Mouse (Mus musculus) layer of hippocampus, adult 9-11 months (tissue): ENCODE results near the gene Gm9195.
A peak's percentile ranks its signal among the peaks of the same experiment; 100 is the strongest.

Source experiments
- DNase-seq: peaks from one replicate; pipeline ENCODE4 v3.0.0; 2022

The Gm9195 gene

DNA sequence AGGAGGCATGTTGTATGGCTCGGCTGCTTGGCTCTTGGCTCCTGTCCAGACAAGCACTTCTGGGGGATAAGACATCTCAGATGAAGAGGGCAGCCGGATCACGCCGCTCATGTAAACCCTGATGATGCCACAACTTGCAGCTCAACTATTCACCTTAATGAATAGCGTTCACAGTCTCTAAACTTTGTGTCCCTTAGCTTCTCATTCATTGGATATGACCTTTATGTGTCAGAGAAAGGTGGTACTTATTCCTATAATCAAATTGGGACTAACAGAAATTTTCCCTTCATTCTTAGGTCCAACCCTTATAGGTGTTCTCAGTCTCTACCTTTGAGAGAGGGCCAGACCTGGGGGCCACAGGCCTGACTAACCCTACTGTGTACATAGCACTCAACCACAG, at the start of gene Gm9195:
TSS of gene Gm9195 (minus strand) at position 101 of the 400 bp plus-strand sequence.
- no peak for DNase-seq

DNA sequence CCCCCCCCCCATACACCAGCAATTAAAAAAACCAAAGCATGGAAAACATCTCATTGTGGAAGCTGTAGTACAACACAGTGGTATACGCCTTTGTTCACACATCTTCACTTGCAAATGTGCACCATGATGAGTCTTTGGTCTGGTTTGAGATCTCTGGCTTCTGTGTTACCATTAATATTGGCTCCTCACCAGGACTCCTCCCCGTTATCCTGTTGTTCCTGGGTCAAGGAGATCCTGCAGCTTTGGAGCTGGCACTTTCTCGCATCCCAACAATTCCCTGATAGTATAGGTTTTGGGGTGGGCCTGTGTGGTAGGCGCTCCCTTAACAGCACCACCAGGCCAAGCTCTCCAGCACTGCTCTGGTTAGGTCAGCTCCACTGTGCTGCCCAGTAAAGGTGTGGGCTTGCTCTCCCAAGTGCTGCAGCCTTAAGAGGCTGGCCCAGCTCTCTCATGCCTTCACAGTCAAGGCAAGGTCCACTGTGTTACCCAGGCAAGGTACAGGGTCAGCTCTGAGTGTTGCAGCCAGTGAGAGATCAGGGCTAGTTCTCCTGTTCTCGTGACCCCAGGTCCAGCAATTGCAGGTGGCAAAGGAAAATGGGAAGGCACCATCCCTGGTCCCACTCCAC, 44.9 kb upstream of the Gm9195 start:
- DNase-seq, result no peak

DNA sequence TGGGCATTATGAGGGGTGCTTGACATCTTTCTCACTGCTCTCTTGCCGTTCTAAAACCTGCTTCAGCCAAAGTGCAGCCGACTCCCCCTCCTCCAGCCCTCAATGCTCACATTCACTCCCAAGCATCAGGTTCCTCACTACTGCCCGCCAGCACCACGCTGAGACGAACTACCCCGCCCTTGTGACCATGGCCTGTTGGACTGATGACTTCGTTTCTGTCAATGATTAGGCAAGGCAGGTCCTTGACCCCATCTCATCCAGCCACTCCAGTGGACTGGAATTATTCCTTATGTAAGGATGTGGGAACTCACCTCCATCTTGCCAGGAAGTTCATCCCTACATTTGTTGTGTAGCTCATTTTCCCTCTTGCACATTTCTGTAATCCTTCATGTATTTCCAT, 42.2 kb upstream of the Gm9195 start:
- DNase-seq, result no peak

DNA sequence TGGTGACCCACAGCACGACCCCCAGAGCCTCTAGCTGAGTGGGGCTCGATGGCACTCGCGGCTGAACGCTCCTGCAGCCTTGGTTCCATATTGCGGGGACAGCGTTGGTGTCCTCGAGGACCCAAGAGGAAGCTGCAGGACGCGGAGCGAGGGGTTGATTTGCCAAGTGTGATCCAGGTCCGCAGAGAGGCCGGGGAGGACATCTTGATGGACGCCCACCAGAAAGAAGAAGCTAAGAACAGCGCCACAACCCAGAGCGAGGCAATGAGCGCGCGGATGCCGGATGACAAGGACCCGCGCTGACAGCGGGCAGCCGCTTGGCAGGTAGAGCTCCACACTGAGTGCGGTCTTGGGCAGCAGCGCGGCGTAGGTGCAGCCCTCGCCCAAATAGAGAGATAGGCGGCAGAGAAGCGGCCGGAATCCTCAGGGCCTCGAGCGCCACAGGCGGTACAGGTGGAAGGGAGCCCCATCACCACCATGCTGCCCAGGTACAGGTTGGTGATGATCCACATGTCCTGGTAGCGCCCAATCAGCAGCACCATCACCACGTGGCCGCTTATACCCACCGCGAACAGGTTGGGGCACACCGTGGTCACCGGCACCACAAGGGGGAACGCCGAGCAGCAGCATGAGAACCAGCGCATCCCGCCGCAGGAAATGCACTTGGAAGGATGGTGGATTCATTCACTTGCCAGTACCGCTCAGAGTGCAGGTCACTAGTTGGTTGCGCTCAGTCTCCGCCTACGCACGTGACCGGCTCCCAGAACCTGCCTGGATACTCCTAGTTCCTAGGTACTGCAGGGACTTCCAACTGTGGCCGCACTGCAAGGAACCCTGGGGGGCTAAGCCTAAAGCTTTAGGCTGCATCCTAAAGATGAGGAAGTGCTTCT, 40.6 kb upstream of the Gm9195 start:
- DNase-seq, result no peak

DNA sequence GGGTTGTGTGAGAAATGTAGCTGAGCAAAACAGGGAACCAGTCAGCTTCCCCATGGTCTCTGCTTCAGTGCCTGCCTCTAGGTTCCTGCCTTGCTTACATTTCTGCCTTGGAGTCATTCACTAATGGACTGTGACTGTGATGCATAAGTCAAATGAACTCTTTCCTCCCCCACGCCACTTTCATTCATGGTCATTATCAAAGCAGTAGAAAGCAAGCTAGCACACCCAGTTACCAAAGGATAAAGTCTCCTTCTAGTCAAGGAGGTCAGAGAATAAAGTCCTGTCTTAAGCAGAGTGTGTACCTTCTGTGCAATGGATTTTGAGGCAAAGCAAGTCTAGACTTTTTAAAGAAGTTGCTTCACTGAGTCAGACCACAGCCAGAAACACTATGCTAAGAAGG, 35.5 kb upstream of the Gm9195 start:
- no peak for DNase-seq

DNA sequence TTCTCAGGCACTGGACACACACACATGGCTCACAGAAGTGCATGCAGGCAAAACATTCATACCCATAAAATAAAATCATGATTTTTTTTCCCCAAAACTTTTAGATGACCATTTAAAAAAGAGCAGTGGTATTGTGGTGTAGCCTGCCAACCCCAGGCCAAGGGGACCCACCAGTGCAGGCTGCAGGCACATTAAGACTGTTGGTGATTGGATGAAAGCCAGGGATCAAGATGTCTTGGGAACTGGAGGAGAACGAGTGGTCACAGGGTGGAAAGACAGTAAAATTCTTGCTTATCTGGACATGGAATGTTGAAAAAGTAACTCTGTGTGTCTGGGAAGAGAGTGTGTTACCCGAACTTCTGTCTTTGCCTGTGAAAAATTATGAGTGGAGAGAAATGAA, 27.9 kb upstream of the Gm9195 start:
- DNase-seq, result no peak

DNA sequence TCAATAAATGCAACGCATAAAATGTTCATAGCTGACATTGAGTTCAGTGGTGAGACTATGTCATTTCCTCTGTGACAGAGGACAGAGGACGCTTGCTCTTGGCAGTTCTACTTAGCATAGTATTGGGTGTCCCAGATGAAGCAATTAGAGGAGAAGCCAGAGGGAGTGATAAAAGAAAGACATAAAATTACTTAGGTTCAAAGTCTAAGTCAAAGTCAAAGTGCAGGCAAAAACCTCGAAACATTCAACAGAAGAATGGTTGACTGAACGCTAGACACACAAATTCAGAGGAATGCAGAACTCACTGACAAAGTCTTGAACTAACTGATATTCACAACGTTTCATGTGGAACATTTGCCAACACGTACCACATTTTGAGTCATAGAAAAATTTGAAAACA, 27.1 kb upstream of the Gm9195 start:
- DNase-seq, result no peak

DNA sequence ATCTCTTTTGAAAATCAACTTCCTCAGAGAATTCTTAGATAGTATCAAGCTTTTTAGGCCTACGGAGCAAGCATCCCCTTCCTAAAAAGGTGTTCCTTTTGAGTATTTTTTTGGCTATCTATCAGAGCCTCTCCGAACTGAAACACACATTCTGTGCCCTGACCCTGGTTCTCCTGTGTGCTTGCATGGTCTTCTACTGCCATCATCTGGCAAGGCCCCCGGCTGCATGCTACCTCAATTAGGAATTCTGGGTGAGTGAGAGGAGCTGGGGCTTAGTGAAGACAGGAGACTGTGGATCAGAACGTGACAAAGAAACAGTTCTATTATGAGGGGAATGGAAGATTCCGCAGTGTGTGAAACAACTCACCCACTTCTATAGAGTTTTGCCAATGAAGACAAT, 24.7 kb upstream of the Gm9195 start:
- DNase-seq, result no peak

DNA sequence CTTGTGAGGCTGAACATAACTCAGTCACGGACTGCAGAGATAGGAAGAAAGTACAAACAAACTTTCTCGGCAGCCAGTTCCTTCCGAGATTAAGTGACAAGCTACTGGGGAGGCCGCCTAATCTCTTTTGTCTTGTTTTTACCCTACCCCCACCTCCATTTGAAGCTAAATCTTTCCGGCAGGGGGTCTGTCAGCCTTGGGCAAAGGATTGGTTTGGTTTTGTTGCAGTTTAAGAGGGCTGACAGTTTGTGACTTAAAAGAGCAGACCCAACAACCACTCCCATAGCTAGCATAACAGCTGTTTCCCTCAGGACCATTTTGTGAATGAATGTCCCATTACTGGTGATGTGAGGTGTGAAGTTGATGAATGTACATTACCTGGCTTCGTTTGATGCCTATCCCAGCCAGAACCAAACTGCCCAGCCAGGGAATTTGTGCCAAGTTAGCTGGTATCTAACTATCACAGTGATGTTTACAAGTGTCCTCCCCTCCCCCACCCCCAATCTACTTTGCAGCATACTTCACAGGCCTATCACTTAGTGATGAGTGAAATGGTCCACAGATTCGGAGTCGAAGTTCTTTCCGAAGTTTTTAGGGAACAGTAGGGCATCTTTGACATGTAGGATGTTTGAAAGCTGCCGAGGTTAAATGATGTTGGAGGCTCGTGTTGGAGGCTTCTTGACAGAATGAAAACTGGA, 15.2 kb upstream of the Gm9195 start:
- DNase-seq, result no peak

DNA sequence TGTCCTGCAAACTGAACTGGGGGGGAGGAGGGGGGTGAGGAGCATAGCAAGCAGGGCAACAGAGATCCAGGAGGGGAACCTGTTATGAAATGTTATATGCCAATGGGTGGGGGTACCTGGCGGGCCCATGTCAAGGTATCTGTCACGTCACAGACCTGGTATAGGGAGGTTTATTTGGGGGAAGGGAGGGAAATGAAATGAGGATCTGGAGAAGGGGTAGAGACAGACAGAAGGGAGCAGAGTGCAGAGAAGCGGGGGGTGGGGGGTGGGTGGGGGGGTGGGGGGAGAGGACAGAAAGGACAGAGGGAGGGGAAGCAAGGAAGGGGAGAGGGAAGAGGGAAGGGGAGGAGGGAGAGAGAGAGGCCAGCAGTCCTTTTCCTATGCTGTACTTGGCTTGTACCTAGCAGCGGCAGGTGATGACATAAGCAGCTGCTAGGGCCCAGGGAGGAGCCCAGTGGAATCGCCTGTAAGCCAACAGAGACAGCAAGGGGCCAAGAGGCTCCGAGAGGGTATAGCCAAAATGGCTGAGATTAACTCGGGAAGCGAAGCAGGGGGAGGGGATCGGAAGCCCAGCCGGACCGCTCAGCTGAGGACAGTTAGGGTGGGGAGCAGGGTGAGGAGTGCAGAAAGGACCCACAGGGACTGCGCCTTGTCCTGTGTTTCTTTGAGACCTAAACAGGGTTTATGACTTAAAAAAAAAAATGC, 14.5 kb upstream of the Gm9195 start:
- DNase-seq, result no peak

DNA sequence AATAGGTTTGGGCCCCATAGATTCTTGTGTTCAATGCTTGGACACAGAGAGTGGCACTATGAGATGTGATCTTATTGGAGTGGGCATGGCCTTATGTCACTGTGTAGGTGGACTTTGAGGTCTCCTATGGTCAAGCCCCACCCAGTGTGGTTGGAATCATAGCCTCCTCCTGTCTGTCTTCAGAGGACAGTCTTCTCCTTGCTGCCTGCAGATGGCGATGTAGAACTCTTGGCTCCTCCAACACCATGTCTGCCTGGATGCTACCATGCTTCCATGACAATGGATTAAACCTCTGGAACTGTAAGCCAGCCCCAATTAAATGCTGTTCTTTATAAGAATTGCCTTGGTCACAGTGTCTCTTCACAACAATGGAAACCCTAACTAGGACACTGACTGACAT, 13.3 kb upstream of the Gm9195 start:
- DNase-seq, result no peak

DNA sequence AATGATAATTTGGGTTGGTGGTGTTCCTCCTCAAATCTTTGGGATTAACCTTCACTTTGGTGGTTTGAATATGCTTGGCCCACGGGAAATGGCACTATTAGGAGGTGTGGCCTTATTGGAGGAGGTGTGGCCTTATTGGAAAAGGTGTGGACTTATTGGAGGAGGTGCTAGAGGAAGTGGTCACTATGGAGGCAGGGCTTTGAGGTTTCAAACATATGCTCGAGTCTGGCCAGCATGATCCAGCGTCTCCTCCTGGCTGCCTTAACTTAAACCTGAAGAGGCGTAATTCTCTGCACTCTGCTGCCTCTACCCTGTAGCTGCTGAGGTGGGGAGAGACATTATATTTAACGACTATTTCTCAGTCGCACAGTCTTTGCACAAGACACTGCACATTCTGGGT, 11.6 kb upstream of the Gm9195 start:
- no peak for DNase-seq

DNA sequence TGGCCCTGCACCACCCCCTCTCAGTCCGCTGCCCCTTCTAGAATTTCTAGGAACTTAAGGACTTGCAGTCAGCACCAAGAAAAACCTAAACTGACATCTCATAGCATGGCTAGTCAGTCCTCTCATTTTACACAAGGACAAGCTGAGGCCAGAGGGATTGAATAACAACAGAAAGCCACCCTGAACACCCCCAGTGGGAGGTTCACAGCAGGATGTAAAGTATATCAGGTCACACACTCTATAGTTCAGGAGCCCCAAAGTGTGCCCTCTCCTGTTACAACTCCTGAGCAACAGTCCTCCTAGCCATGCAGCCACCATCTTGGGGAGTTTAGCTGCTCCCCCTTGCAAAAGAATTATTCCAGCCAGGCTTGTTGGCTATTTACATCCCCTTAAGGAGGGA, 2.1 kb upstream of the Gm9195 start:
- no peak for DNase-seq

DNA sequence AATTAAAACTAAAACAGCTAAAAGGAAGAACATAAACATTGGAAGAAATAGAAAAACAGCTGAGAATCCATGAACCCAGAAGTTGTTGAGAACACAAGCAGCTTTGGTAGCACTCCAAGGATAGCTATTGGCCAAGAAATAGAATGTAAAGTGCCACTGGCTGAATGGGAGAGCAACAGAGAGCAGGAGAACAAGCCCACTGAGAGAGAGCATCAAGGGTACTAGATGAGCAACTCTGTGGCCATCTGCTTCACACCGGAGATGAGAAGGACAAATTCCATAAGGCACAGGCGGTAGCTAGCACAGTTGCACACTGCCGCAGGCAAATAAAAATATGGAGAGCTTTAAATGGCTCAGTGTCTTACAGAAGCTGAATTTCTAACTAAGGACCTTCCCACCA, 1.3 kb downstream of the Gm9195 start:
- peak; percentile 25 for DNase-seq

DNA sequence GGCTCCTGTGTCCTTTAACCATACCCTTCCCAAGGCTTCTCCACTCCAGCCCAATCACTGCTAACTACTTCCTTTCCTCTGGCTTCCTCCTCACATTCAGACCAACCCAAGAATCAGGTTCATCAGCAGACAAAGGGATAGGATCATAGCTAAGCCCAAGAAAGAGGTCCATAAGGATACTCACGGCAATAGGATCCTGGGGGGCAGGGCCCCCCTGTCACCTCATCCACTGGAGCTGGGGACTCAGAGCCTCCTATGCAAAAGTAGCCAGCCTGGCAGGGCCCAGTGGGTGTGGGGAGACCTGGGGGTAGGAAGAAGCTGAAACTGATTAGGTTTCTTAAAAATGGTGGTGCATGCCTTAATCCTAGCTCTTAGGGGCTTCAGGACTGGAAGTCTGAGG, 17.1 kb downstream of the Gm9195 start:
- no peak for DNase-seq

DNA sequence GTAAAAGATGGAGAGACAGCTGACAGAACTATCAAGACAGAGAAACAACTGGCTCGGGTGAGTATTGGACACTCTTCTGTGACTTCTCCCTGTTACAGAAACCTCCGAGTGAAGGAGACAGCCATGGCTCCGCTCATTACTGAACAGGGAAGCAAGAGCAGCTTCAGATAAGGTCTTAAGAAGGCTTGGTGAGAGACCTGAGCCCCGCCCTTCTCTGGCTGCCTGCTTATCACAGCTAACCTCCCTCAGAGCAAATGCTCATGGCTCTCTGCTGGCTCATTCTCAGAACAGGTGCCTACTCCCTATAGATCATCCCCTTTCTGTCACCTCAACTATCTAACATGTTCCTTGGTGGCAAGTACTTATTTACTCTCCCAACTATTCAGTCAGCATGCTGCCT, 23.2 kb downstream of the Gm9195 start:
- DNase-seq, result no peak

DNA sequence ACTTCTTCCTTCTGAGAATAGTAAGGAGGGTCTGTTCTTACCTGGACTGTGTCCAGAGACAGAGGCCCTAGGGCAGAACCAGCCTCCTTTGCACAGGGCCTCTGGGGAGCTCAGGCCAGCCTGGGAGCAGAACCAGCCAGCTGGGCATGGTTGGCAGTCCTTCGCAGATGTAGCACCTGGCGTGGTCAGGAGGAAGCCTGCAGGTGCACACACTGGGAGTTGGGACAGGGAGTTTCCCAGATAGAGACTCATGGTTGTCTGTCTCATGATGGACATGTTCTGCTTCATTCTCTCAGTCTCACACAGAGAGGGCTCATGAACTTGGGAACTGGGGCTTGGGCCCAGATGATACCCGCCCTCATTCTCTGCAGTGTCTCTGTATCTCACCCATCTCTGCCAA, 25.3 kb downstream of the Gm9195 start:
- no peak for DNase-seq

DNA sequence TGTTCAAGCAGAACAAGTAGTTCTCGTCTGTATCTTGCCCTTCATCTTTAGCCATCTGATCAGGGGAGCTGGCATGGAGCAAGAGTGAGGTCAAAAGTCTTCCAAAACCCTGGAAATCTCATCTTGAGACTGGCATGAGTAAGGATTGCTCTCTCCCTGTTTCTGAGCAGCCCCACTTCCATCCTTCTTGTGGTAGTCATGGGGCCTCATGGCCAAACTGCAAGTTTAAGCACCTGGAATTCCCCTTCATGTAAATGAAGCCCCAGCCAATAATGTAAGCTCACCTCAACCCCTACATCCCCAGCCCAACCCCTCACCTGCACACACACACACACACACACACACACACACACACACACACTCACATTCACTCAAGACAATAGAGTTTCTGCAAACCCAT, 30.0 kb downstream of the Gm9195 start:
- no peak for DNase-seq

DNA sequence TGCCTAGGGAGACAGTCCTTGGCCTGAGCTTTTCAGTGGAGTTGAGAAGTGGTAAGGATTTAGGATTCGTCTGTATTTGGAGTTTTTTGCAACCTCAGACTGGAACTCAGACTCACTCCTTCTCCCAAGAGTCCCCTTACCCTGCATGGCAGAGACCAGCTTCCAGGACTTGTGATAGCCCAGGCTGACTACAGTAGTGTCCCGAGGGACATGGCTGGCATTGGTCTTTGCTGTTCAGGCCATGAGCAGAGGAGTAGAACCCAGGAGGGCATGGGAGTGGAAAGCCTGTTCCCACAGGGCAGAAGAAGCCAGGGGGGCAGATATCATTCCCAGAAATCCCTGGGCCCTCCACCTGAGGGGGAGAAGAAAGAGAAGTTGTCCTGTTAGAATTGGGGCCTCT, 31.3 kb downstream of the Gm9195 start:
- no peak for DNase-seq

DNA sequence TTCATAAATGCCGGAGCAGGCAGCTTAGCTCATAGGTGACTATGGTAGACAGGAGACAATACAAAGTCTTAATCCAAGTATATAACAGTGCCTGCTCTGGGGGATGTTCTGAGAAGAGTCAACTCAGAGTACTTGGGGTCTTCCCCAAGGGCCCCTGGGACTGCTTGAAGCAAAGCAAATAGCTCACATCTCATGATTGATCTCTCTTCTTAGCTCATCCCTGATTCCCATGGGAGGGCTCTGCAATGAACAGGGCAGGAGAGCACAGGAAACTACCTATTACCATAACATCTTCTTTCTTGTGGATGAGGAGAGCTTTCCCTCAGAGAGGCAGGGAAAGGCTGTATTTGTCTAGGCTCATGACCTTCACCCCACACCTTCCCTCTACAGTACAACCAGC, 32.7 kb downstream of the Gm9195 start:
- DNase-seq, result no peak

DNA sequence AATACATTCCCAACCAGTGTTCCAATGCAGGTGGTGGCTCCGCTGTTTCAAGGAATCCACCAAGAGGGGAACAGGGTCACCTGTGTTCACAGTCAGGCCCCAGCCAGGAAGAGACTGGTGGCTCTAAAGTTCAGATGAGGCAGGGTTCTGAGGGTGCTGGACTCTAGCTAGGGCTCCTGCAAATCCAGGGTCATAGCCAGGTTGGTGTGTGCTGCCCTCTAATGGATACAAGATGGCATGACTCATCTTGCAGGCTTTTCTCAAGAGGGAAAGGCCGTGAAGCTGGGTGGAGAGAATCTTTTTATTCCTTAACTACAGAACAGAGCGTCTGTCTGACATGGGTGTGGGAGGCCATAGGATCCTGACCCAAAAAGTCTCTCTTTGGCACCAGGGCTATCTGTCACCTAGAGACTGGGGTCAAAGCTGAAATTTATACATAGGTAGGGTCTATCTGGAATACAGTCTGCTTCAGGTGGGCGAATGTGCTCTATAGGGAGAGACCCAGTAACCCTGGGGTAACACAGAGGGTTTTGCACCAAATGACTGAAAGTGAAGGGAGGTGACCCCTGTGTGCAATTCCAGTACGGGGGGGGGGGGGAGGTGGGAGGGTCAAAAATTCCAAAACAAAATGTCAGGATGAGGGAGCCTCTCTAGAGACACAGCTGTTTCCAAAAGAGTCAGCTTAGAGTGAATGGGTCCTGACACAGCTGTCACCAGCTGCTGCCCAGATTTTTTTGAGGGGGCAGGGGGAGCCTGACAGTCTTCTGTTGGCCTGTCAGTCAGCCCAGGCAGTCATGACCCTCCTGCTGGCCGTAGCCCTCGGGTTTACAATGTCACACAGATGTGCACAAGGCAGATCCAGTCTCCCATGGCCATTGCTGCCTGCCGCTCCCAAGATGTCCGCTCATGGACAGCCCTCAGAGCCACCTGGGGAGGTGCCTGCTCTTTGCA, 44.2 kb downstream of the Gm9195 start:
- DNase-seq, result no peak

DNA sequence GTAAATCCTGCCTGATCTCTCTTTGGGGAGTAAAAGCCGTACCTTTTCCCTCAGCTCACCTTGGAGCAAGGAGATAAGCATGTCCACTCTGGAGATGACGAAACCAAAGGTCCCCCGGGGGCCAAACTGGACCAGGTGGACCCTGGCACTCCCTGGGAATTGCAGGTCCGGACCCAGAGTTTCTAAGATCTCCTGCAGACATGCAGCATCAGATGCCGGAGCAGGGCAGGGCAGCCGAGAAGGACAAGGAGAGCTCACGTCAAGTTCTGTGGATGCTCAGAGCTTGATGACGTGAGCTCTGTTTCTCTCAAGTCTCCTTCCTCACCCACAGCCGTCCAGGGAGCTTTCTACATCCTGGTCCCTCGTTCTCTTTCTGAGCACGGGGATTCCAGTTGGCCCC, 48.7 kb downstream of the Gm9195 start:
- no peak for DNase-seq
